Mouse (Mus musculus) right cerebral cortex, postnatal 10 days (tissue): ENCODE results near the gene Gm17490.

Source experiments
- DNase-seq, 2 experiments: peaks; one replicate each; pipeline ENCODE4 v3.0.0; 2021; ENCODE audit warnings: low spot score in 2 of 2

The Gm17490 gene

DNA sequence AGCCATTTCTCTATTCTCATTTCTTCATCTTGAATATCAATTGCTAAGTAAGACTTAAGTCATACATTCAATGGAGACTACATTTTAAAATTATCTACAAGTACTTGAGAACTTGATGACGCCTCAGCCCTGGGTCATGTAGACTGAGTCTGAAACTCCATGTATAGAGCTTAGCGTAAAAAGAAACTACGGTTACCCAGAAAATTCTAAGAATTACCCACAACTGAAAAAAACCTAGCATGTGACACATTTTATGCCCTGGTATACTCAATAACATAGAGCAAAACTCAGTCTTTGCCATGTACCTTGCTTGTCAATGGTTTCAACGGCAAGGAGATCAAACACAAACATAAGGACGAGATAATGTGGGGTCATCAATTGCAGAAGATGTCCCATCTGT, at the start of gene Gm17490:
Gene Gm17490, minus strand, starts transcription at position 375 of the 400 bp plus-strand sequence.
- DNase-seq, result no peak

- DNase-seq, result no peak
Measured at GRCm38 (mm10) chr2:11672144-11672543, 46.1 kb upstream of the Gm17490 start.

DNA sequence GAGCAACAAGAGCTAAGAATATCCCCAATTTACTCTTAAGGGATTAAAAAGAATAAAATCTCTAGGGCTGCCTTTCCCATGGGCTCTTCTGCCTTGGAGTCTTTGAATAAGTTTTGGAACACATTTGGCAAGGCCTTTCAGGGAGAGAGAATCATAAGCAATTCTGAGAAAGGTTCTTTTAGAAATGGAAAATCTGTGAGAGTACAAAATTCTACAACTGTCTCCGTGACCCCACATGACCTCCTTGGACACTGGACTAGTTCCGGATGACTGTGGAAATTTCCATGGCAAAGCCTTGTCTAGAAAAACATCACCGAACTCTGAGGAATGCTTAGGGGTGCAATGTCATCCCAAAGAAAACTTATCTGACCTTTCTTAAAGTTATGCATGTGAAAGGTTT, 39.3 kb upstream of the Gm17490 start:
- no peak for DNase-seq

- DNase-seq, result no peak
Measured at GRCm38 (mm10) chr2:11664806-11665205, 38.7 kb upstream of the Gm17490 start.

GRCm38 (mm10) chr2:11664367-11664766, 38.3 kb upstream of the Gm17490 start:
- DNase-seq, result peak; percentile 34 to 60

- DNase-seq, result peak; percentile 92 to 93
Measured at GRCm38 (mm10) chr2:11663961-11664360, 37.9 kb upstream of the Gm17490 start.

GRCm38 (mm10) chr2:11662907-11663230, 36.8 kb upstream of the Gm17490 start:
- no peak for DNase-seq

- DNase-seq, result no peak
Measured at GRCm38 (mm10) chr2:11662143-11662906, 36.3 kb upstream of the Gm17490 start.

- DNase-seq, result peak in 1 of 2 experiments; percentile 27
Measured at GRCm38 (mm10) chr2:11659263-11659662, 33.2 kb upstream of the Gm17490 start.

DNA sequence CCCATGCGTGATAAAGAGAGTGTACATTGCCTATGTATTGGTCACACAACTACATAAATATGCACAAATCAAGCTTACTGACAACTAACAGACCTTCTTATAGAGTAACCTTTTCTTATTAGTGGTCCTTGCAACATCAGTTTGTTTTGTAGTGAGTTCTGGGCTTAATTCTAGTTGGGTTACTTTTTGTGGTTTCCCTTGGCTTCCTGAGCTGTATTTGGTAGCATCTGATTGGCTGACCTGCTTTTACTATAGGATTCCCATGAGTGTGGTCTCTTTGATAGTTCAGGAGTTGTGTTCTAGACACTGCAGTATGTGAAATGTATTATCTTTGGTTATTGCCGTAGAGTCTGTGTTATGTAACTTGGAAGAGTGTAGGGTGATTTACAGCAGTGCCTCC, 31.5 kb upstream of the Gm17490 start:
- DNase-seq, result no peak

DNA sequence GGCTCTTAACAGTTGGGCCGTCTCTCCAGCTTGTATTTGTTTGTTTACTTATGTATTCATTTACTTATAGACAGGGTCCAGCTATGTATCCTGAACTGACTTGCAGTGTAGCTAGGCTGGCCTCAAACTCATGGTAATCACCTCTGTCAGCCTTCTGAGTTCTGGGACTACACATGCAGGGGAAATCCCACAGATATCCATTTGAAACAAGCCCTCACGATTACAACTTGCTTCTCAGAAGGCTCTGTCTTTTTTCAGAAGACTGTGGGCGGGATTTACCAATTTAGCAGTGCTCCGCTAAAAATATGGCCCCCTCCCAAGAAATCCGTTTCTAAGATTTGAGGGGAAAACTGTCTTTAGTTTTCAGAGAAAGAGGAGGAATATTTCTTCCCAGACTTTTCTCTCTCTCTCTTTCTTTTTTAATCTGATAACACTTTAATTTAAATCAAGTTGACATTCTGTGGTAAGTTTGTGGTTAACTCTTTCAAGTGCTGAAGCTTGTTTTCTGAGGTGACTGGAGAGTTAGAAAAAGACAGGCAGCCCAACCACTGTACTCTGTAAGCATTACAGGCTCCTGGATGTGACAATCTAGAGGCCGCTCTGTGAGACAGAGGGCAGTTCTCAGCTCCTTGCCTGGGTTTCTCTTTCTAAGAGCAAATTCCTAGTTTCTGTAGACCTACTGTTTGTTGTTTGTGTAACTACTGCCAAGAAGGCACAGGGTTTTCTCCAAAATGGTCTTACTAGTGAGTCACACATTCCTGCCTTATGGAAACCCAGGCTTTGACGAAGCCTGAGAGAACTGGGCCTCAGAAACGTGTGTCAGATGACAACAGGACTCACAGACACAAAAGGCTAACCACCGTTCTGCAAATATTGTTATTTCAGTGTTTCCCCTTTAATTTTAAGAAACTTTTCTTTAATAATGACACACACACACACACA, 29.2 kb upstream of the Gm17490 start:
- peak; percentile 53 to 73 for DNase-seq

GRCm38 (mm10) chr2:11653780-11654179, 27.7 kb upstream of the Gm17490 start:
- DNase-seq, result no peak

DNA sequence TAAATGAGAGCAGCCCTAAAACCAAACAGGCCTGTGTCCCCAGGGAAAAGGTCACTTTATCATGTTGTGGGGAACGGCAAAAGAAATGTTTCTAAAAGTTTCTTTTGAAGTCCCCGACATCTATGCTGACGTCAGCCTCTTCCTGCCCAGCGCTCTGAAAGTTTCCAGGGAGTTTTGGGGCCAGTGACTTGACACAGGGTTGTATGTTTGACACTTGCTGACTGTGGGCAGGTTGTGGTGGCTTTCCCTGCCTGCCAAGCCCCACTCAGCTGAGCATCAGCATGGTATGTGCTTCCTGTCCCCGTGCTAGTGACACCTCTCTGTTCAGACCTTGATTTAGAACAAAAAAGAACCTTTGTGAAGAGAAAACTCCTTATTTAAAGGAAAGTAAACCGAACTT, 27.3 kb upstream of the Gm17490 start:
- no peak for DNase-seq

GRCm38 (mm10) chr2:11652780-11653179, 26.7 kb upstream of the Gm17490 start:
- no peak for DNase-seq

GRCm38 (mm10) chr2:11652196-11652595, 26.1 kb upstream of the Gm17490 start:
- DNase-seq, result no peak

GRCm38 (mm10) chr2:11651476-11651875, 25.4 kb upstream of the Gm17490 start:
- DNase-seq, result no peak

GRCm38 (mm10) chr2:11645297-11645696, 19.2 kb upstream of the Gm17490 start:
- no peak for DNase-seq

DNA sequence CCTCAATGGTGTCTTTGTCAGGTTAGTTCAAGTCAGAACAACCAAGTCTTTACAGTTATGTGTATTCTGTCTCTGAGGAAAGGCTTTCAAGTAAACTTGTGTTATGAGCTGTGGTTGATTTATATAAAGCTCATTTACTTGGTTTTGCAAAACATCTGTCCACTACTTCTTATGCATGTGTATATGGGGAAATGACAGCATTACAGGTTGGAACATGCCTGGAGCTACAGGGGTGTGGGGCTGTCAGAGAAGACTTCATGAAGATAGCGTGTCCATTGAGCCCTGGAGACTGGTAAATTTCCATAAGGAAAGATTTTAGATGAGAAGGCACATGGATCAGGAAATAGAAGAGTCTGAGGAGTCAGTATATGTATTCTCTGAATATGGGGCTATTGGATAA, 18.0 kb upstream of the Gm17490 start:
- DNase-seq, result no peak

DNA sequence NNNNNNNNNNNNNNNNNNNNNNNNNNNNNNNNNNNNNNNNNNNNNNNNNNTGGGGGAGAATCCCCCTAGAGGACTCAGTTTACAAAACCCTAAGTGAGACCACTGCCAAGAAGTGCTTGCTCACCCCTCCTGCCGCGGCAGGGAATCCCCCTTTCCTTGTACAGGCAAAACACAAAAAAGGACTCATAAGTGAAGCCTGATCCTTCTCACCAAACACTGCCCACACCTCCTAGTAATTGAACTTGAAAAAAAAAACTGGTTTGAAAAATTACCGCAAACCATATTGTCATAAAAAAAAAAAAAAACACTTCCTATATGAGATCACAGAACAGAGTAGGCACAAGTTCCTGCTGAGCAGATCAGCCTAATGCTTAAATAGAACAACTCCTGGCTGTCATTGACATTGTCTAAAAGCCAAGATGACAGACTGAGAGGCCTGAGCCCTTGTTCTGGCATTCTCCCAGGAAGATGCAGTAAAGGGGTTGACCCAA, 16.4 kb upstream of the Gm17490 start, which contains the start of gene Il2ra:
Gene Il2ra, plus strand, starts transcription at position 357 of the 491 bp plus-strand sequence.
- no peak for DNase-seq

DNA sequence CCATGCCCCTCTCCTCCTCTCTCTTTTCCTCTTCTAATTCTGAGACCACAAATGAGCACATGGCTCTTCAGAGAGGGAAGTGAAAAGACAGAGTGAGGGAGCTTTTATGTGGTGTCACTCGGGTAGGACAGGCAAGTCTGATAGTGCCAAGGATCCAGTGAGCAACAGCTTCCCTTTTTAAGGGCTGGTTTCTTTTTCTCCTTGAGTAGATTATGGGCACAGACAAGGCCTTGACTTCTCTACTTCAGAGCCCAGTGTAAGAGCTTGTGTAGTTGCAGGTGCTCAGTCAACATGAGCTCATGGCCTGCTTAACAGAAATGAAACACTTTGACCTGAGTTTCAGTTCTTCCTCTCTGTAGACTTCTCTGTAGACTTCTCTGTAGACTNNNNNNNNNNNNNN, 11.1 kb upstream of the Gm17490 start:
- no peak for DNase-seq

DNA sequence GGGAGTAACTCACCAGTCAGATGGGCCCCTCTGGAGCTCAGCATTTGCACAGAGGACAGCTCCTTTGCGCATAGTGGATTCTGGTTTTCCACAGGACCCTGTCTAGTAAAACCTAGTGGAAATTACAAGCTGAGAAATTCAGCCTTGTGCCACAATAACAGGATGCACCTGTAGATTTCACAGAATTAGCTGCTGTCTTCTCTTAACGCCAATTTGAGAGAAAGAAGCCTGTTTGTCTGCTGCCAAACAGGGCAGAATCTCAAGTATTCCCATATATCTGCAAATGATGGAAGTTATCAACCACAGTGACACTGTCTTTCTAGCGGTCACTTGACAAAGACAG, 10.0 kb upstream of the Gm17490 start:
- no peak for DNase-seq

DNA sequence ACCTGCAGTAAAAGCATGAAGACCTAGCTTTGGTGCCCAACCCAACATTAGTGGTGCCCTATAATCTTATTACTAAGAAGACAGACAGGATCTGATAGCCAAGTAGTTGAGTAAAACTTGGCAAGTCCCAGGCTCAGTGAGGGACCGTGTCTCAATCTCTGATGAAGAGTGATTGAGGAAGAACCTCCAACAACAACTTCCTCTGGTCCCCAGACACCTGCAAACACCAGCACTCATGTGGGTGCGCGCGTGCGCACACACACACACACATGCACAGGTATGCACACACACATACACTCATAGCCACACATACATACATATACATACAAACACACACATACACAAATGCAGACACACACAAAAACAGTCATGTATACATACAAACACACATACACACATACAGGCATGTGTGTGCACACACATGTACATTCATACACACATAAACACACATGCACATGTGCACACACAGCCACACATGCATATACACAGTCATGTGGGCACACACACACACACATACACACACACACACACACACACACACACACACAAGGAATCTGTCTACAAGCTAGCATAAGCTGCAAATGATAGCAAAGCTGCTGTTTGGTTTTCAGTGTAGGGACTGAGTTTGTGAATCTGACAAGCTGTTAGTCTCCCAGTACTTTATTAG, 9.5 kb upstream of the Gm17490 start:
- DNase-seq, result no peak
